Mouse (Mus musculus) embryonic facial prominence, embryonic 10.5 days (tissue): ENCODE measurements around the gene Ifnl3. TPM values are rescaled to one million over a fixed set of nuclear protein-coding genes. Genes with fewer than 3 reads are reported as not detected.

Experiments
- DNase-seq: peaks from one replicate; pipeline ENCODE4 v3.0.0-alpha.2; 2017; ENCODE audit warnings: low spot score
- H3K27ac ChIP-seq: fragments of 300-500 bp; sonication (generic); replicated peaks from 2 replicates; pipeline ENCODE4 v1.5.1; 2016; ENCODE audit warnings: mild to moderate bottlenecking
- H3K27me3 ChIP-seq: fragments of 300-500 bp; sonication (generic); replicated peaks from 2 replicates; pipeline ENCODE4 v1.6.1; 2016; ENCODE audit warnings: low read depth, mild to moderate bottlenecking; ENCODE audit not compliant: poor library complexity, severe bottlenecking
- H3K36me3 ChIP-seq: fragments of 300-500 bp; sonication (generic); replicated peaks from 2 replicates; pipeline ENCODE4 v1.6.1; 2016; ENCODE audit warnings: mild to moderate bottlenecking, moderate library complexity
- H3K4me1 ChIP-seq: fragments of 300-500 bp; sonication (generic); 2 replicates; pipeline ENCODE4 v1.6.1; 2016
- H3K4me3 ChIP-seq: fragments of 300-500 bp; sonication (generic); 2 replicates; pipeline ENCODE4 v1.5.1; 2016; ENCODE audit warnings: mild to moderate bottlenecking, moderate library complexity
- H3K9me3 ChIP-seq: fragments of 300-500 bp; sonication (generic); 2 replicates; pipeline ENCODE4 v1.6.1; 2016; ENCODE audit warnings: mild to moderate bottlenecking
- WGBS: fragments of 180-500 bp; shearing (Covaris S2); methylation state at CpG from one replicate; pipeline ENCODE4 v1.1.7; 2016; 5-methylcytosine and 5-hydroxymethylcytosine counted together
- polyA plus RNA-seq: library from polyadenylated mRNA; unstranded; fragments of >200 nt; fragmentation: Nextera tagmentation; extraction: Ambion mirVana; gene quantifications from 2 replicates; pipeline ENCODE4 v1.2.1, GENCODE M21; 2016

Ifnl3 gene
- polyA plus RNA-seq, 1 experiment from 2014 or later = not detected

GRCm38 (mm10) chr7:28553076-28553475 lies 30.4 kb downstream of the Ifnl3 start:
- Histone ChIP-seq H3K36me3 (peaks cover 6% of the 10 kb centered on the region), H3K27ac (no peak overlapping the region), H3K4me1 (peaks cover 18% of the 10 kb centered on the region; the same call in 1 of the 2 replicates), H3K9me3 (peaks cover 13% of the 10 kb centered on the region; the same call in 1 of the 2 replicates), H3K27me3 (peaks cover 7% of the 10 kb centered on the region), H3K4me3 (no peak overlapping the region)
- WGBS = 89% methylated on average over 6 of the region's 6 CpGs
- DNase-seq = no peak

DNA sequence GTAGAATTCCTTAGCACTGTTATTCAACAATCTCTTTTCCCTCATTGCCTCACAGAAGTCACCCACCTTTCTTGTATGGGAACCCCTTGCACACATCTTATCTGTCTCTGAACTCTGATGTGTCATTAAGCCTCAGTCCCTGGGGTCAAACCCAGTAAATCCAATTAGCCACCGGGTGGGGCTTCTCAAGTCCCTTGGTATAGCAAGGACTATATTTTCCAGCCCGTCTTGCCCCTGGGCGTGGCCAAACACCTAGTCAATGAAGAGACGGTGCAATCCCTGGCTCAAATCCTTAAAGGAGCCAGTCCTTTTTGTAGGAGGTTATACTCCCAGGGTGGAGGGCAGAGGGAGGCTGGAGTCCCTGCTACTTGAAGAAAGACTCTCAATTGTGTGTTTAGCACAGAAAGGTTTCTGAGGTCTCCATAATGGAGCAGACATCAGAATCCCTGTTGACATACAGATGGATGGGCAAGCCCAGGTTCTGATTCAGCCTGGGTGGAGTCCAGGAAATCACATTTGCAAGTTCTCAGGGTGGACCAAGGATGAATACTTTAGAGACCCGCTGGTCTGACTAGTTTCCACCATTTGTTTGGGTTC lies 33.4 kb downstream of the Ifnl3 start:
- peaks cover 31% of the 10 kb centered on the region for H3K4me1 ChIP-seq
- H3K27me3 ChIP-seq = no peaks in the 10 kb centered on the region
- H3K27ac ChIP-seq = no peak overlapping the region
- peaks cover 13% of the 10 kb centered on the region; the same call in 1 of the 2 replicates for H3K9me3 ChIP-seq
- H3K36me3 ChIP-seq = peaks cover 34% of the 10 kb centered on the region
- H3K4me3 ChIP-seq = no peak overlapping the region
- WGBS = 22% methylated on average over 5 of the region's 5 CpGs
- DNase-seq = no peak

GRCm38 (mm10) chr7:28557069-28557468 lies 34.4 kb downstream of the Ifnl3 start:
- H3K4me3 ChIP-seq = no peak overlapping the region
- DNase-seq = no peak
- no peaks in the 10 kb centered on the region for H3K27me3 ChIP-seq
- peaks cover 31% of the 10 kb centered on the region for H3K4me1 ChIP-seq
- peaks cover 44% of the 10 kb centered on the region for H3K36me3 ChIP-seq
- H3K9me3 ChIP-seq = peaks cover 13% of the 10 kb centered on the region; the same call in 1 of the 2 replicates
- WGBS = 77% methylated on average over 5 of the region's 5 CpGs
- no peak overlapping the region for H3K27ac ChIP-seq

- 82% methylated on average over 6 of the region's 6 CpGs for WGBS
- no peak for DNase-seq
- H3K36me3 ChIP-seq = peaks cover 51% of the 10 kb centered on the region
- peaks cover 31% of the 10 kb centered on the region for H3K4me1 ChIP-seq
- H3K4me3 ChIP-seq = no peak overlapping the region
- peaks cover 7% of the 10 kb centered on the region; the same call in 1 of the 2 replicates for H3K9me3 ChIP-seq
- no peaks in the 10 kb centered on the region for H3K27me3 ChIP-seq
- H3K27ac ChIP-seq = no peak overlapping the region
Observed at GRCm38 (mm10) chr7:28557708-28558107, 35.1 kb downstream of the Ifnl3 start.

DNA sequence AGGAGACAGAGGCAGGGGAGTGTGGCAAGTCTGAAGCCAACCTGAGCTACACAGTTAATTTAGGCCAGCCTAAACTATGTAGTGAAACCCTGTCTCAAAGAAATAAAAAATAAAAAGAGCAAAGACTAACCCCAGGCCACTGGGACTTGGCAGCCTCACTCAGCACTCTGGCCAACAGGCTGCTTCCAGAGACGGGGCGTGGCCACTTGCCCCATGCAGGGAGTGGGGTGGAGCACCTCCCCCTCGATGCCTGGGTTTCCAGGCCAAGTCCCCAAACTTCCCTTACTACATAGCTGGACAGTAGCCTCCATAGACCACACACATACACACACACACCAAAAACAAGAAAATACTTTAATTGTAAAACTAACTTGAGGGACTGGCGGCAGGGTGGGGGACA lies 35.9 kb downstream of the Ifnl3 start:
- H3K36me3 ChIP-seq = peaks cover 58% of the 10 kb centered on the region
- WGBS = 63% methylated on average over 4 of the region's 4 CpGs
- H3K27ac ChIP-seq = no peak overlapping the region
- peaks cover 31% of the 10 kb centered on the region for H3K4me1 ChIP-seq
- H3K4me3 ChIP-seq = no peak overlapping the region
- H3K9me3 ChIP-seq = no peaks in the 10 kb centered on the region
- no peaks in the 10 kb centered on the region for H3K27me3 ChIP-seq
- no peak for DNase-seq

DNA sequence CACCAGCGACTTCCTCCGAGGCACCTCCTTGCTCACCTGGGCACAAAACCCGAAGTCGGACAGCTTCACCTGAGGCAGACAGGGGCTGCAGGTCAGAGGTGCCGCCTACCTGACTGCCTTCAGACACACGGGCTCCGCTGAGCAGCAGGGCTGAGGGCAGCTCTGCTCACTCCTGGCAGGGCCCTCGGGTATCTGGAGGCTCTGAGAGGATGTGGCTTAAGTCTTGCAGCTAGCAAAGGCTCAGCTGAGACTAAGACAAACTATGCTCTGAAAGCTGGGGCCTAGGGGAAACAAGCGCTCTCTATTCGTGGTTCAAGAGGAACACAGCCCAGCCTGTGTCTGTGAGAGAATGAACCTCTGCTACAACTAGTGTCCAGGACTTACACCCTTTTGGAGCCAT lies 38.2 kb downstream of the Ifnl3 start:
- H3K4me3 ChIP-seq = no peak overlapping the region
- peaks cover 82% of the 10 kb centered on the region for H3K36me3 ChIP-seq
- H3K9me3 ChIP-seq = no peaks in the 10 kb centered on the region
- no peaks in the 10 kb centered on the region for H3K27me3 ChIP-seq
- DNase-seq = no peak
- 93% methylated on average over 10 of the region's 10 CpGs for WGBS
- H3K27ac ChIP-seq = no peak overlapping the region
- peaks cover 29% of the 10 kb centered on the region for H3K4me1 ChIP-seq

GRCm38 (mm10) chr7:28561967-28562366 lies 39.3 kb downstream of the Ifnl3 start:
- no peaks in the 10 kb centered on the region for H3K27me3 ChIP-seq
- no peak for DNase-seq
- 91% methylated on average over 11 of the region's 11 CpGs for WGBS
- peaks cover 93% of the 10 kb centered on the region for H3K36me3 ChIP-seq
- no peak overlapping the region for H3K27ac ChIP-seq
- H3K9me3 ChIP-seq = no peaks in the 10 kb centered on the region
- H3K4me1 ChIP-seq = peaks cover 18% of the 10 kb centered on the region
- H3K4me3 ChIP-seq = no peak overlapping the region

DNA sequence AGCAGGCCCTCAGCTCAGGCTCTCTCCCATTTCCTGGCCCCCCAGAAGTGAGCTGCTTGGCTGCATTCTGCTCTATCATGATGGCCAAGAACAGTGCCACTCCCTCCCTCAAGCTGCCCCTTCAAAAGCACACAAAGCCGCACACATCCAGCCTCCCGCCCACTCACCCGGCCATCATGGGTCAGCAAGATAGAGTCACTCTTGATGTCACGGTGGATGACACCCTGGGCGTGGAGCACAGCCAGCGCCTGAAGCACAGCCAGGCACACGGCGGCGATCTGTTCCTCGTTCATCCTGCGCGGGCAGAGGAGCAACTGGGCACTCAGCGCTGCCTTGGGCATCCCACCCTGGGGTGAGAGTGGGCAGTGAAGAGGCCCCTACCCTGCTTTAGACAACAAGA lies 39.7 kb downstream of the Ifnl3 start:
- WGBS = 91% methylated on average over 13 of the region's 13 CpGs
- Histone ChIP-seq H3K9me3 (no peaks in the 10 kb centered on the region), H3K27me3 (no peaks in the 10 kb centered on the region), H3K27ac (no peak overlapping the region), H3K4me1 (peaks cover 17% of the 10 kb centered on the region), H3K36me3 (peaks cover 97% of the 10 kb centered on the region), H3K4me3 (no peak overlapping the region)
- DNase-seq = no peak

- Histone ChIP-seq H3K4me3 (no peak overlapping the region), H3K27me3 (no peaks in the 10 kb centered on the region), H3K27ac (no peak overlapping the region), H3K4me1 (peaks cover 14% of the 10 kb centered on the region), H3K9me3 (no peaks in the 10 kb centered on the region), H3K36me3 (peaks cover 98% of the 10 kb centered on the region)
- whole genome bisulfite sequencing = 93% methylated on average over 13 of the region's 13 CpGs
- no peak for DNase-seq
Observed at GRCm38 (mm10) chr7:28562951-28563350, 40.3 kb downstream of the Ifnl3 start.

- Histone ChIP-seq H3K4me3 (no peak overlapping the region), H3K27me3 (no peaks in the 10 kb centered on the region), H3K27ac (no peak overlapping the region), H3K9me3 (no peaks in the 10 kb centered on the region), H3K4me1 (peaks cover 6% of the 10 kb centered on the region), H3K36me3 (peaks cover 97% of the 10 kb centered on the region)
- WGBS = 83% methylated on average over 5 of the region's 5 CpGs
- DNase-seq = no peak
Observed at GRCm38 (mm10) chr7:28565407-28565806, 42.8 kb downstream of the Ifnl3 start.

DNA sequence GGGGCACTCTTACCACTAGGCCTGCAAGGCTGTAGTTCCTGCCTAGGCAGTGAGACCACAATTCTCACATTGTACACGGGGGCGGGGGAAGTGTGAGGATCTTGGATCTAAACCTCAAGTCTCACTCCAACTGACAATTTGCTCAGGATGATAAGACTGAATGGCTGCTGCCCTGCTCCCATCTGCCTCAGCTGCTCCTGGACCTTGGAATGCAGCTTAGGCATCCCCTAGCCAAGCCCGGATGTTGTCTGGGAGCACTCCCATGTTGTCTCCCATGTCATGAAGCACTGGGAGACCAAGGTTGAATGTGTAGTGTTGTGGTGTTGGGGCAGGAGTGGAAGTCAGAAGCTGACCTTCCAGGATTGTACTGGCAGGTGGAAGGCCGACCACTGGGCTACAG lies 44.9 kb downstream of the Ifnl3 start:
- 91% methylated on average over 4 of the region's 4 CpGs for WGBS
- Histone ChIP-seq H3K4me1 (peaks cover 22% of the 10 kb centered on the region), H3K27ac (no peak overlapping the region), H3K9me3 (no peaks in the 10 kb centered on the region), H3K27me3 (no peaks in the 10 kb centered on the region), H3K4me3 (no peak overlapping the region), H3K36me3 (peaks cover 76% of the 10 kb centered on the region)
- DNase-seq = no peak

- peak; percentile 66 for DNase-seq
- Histone ChIP-seq H3K4me3 (no peak overlapping the region), H3K27me3 (no peaks in the 10 kb centered on the region), H3K4me1 (peaks cover 29% of the 10 kb centered on the region), H3K36me3 (peaks cover 69% of the 10 kb centered on the region), H3K27ac (no peak overlapping the region), H3K9me3 (no peaks in the 10 kb centered on the region)
Observed at GRCm38 (mm10) chr7:28568253-28568652, 45.6 kb downstream of the Ifnl3 start.

DNA sequence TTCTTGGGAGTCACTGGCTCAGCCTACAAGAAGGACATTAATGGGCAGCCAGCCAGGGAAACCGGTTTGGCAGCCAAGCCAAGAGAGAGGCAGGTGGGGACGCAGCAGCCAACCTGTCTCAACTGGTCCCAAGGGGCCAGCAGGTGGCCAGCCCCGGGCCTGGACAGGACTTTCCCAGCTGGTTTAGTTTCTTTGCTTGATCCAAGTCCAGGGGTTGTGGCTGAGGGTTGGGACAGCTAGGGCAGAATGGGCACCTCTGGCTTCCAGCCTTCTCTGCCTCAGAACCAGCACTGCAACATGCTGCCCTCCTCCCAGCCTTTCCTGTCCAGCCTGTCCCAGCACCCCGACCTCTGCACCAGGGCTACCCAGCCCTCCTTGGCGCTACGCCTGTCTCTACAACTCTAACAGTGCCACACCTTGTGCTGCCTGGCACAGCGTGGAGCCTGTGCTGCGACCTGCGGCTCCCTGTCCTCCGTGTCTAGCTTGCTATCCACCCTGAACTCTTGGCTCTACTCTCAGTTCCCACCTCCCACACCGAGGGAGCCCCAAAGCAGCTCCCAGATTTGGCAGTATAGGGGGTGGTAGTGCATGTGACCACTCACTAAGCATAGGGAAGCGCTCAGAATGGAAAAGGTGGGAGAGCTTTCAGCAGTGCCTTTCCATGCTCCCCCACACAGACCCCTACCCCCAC lies 47.8 kb downstream of the Ifnl3 start:
- Histone ChIP-seq H3K4me1 (peaks cover 44% of the 10 kb centered on the region), H3K27me3 (no peaks in the 10 kb centered on the region), H3K4me3 (peak overlapping the region; percentile 33), H3K27ac (peak overlapping the region; percentile 75), H3K36me3 (peaks cover 47% of the 10 kb centered on the region), H3K9me3 (no peaks in the 10 kb centered on the region)
- WGBS = 71% methylated on average over 12 of the region's 12 CpGs
- peak; percentile 72 for DNase-seq
